Mouse (Mus musculus): ENCODE results near the gene Fgd3.
A peak's percentile ranks its signal among the peaks of the same experiment; 100 is the strongest.

The Fgd3 gene

GRCm38 (mm10) chr13:49248467-49248862, 71.6 kb downstream of the Fgd3 start, which contains the start of gene Susd3:
Gene Susd3, minus strand, starts transcription at chr13:49248706.
- DNase-seq (ENCODE audit: low spot score) = no peak

DNA sequence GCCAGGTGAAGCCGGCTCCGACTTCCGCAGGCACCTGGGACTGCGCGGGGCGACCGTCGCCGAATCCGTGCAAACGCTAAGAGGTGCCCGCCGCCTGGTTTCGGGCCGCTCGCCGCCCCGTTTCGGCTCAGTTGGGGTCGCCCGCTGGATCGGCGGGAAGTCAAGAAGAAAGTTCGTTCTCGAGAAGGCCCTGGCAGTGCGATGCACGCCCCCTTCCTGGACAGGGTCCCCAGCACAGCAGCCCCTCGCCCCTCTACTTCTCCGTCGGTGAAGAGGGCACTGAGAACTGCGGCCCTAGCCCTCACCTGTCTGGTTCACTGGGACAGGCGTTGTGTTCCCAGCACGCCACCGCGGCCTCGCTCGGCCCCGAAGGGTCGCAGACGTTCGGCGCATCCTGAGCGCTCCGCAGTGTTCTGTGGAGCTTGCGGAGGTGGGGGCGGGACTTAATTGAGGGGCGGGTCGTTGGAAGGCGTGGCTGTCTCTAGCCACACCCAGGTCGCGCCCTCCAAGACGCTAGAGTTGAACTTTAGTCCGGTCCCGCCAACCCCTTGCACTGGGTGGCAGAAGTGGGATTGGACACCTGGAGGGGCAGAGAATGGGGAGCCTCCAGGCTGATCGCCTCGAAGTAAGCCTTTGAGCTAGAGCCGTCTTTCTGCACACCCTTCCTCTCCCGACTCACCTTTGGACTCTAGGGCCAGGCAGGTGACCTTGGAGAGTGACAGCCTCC, 72.2 kb downstream of the Fgd3 start:
- peak; percentile 70 for DNase-seq (ENCODE audit: low spot score)

DNA sequence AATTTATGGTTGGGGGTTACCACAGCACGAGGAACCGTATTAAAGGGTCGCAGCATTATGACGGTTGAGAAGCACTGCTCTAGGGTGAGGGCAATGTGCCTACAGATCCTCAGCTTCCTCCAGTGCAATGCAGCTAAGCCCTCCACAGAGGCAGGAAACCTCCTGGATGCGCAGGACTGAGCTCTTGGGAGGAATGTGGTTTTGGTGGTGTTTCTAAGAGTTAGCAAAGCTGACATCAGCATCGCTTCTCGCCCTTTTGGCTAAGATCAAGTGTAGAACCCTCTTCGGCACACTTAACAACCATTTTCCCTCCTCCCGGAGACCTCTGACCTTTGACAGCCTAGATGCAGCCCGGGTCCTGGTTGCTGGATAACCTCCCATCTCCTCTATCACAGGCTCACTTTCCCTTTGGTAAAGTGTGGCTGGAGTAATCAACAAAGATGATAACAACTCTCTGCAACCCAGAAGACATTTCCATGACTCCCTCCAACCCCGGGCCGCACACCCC, 72.8 kb downstream of the Fgd3 start:
- DNase-seq (ENCODE audit: low spot score) = no peak

- no peak for DNase-seq (ENCODE audit: low spot score)
These were observed 73.5 kb downstream of the Fgd3 start for GRCm38 (mm10) chr13:49246626-49247025.

DNA sequence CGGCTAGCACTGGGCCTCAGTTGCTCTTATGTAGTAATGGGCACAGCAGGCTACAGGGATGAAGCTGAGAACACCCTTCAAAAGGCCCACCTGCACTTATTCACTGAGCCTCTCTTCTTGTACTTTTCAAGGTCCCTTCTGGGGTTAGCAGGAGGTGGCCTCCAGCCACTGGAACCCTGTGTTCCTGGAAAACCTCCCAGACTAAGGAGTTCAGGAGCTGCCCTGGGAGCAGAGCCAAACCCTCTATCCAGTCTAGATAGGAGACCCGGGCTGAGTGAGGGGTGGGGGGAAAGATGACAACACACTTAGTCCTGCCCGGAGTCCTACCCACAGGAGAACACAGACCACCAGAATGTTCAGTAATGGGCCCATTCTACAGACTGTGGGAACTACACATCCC, 74.1 kb downstream of the Fgd3 start:
- no peak for DNase-seq (ENCODE audit: low spot score)

- no peak for DNase-seq (ENCODE audit: low spot score)
These were observed 74.9 kb downstream of the Fgd3 start for GRCm38 (mm10) chr13:49245251-49245650.

GRCm38 (mm10) chr13:49243492-49243891, 76.6 kb downstream of the Fgd3 start:
- DNase-seq (ENCODE audit: low spot score) = no peak

- DNase-seq (ENCODE audit: low spot score) = no peak
These were observed 77.6 kb downstream of the Fgd3 start for GRCm38 (mm10) chr13:49242321-49243065.

DNA sequence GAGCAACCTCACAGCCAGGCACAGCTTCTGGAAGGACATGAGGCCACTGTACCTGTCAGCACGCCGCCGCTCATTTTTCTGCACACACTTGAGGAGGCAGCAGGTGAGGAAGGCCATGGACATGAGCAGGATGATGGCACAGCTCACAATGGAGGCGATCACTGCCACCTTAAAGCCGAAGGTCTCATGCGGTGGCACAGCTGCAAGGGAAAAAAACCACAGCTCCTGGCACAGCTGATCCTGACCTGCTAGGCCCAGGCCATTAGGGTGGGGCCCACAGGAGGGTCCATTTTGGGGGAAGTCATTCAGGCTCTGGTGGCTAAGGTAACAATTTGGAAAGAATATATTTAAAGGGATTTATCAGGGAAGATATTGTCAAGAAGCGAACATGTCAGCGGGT, 81.4 kb downstream of the Fgd3 start:
- DNase-seq (ENCODE audit: low spot score) = no peak

DNA sequence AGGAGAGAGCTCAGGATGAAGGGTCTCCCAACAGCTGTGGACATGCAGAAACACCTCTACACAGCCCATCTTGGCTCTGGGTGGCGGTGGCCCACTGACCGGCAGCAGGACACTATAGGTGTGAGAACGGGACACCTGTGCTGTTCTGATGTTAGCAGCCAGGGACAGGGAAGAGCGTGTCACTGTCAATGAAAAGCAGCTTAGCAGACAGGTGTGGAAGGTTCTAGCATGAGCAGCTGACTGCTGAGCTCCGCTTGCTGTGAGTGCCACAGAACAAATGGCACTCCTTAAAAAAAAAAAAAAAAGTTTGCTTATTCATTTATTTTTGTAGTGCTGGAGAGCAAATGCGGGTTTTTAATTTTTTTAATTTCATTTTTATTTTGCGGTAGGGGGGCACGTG, 82.5 kb downstream of the Fgd3 start:
- DNase-seq (ENCODE audit: low spot score) = no peak

DNA sequence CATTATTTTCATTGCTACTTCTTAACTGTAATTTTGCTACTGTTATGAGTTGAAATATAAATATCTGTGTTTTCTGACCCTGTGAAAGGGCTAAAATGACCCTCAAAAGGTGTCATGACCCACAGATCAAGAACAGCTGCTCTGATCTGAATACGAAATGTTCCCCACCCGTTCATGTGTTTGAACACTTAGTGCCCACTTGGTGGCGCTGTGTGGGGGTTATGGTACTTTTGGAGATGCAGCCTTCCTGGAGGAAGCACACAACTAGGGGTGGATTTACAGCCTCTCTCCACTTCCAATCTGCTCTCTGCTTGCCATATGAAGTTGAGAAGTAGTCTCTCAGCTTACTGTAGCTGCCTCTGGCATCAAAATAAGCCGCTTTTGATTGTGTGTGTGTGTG, 85.4 kb downstream of the Fgd3 start:
- no peak for DNase-seq (ENCODE audit: low spot score)

GRCm38 (mm10) chr13:49233792-49234572, 86.1 kb downstream of the Fgd3 start:
- no peak for DNase-seq (ENCODE audit: low spot score)

- DNase-seq (ENCODE audit: low spot score) = no peak
These were observed 94.5 kb downstream of the Fgd3 start for GRCm38 (mm10) chr13:49225633-49226032.

GRCm38 (mm10) chr13:49225159-49225558, 95.0 kb downstream of the Fgd3 start:
- no peak for DNase-seq (ENCODE audit: low spot score)

DNA sequence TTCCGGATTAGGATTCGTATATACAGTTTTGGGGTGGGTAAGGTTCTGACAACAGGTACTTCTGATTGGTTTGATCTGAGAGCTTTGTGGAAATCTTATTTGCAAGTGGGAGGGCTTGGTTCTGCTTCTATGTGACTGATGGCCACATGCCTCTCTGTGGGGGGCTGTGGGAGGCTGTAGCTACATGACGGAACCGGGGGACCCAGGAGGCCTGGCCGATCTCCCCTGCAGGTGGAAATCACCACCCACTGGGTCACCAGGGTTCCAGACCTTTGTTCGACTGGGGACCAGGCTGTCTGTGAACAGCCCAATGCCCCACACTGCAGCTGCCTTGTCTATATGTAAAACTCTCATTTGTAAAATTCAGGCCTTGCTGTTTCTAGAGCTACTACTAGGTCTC, 95.4 kb downstream of the Fgd3 start:
- no peak for DNase-seq (ENCODE audit: low spot score)

GRCm38 (mm10) chr13:49224314-49224713, 95.8 kb downstream of the Fgd3 start:
- no peak for DNase-seq (ENCODE audit: low spot score)

GRCm38 (mm10) chr13:49220912-49221311, 99.2 kb downstream of the Fgd3 start:
- no peak for DNase-seq (ENCODE audit: low spot score)

- DNase-seq (ENCODE audit: low spot score) = no peak
These were observed 100.7 kb downstream of the Fgd3 start for GRCm38 (mm10) chr13:49219367-49219766.

DNA sequence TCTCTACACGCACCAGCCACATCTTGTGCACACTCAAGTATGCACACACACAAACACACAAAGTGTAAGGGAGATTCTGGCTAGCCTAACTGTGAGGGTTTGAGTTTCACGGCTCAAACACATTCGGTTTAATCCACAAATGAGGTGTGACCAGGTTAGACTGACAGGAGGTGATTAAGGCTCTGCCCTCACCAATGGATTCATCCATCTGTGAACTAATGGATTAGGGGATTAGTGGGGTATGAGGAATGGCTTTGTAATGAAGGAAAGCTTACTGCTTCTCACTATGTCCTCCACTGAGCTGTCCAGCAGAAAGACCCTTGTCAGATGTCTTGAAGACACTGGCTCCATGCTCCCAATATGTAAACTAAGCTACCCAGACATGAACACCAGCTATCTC, 101.5 kb downstream of the Fgd3 start:
- DNase-seq (ENCODE audit: low spot score) = peak; percentile 44

GRCm38 (mm10) chr13:49216808-49217561, 103.1 kb downstream of the Fgd3 start:
- DNase-seq (ENCODE audit: low spot score) = no peak

GRCm38 (mm10) chr13:49216220-49216552, 103.9 kb downstream of the Fgd3 start:
- DNase-seq (ENCODE audit: low spot score) = no peak
